Mouse (Mus musculus): ENCODE results near the gene Hils1. TPM values are rescaled to one million over a fixed set of nuclear protein-coding genes. Genes with fewer than 3 reads are reported as not detected.

Gene Hils1
- polyA plus RNA-seq, 1 experiment from 2014 or later = not detected

DNA sequence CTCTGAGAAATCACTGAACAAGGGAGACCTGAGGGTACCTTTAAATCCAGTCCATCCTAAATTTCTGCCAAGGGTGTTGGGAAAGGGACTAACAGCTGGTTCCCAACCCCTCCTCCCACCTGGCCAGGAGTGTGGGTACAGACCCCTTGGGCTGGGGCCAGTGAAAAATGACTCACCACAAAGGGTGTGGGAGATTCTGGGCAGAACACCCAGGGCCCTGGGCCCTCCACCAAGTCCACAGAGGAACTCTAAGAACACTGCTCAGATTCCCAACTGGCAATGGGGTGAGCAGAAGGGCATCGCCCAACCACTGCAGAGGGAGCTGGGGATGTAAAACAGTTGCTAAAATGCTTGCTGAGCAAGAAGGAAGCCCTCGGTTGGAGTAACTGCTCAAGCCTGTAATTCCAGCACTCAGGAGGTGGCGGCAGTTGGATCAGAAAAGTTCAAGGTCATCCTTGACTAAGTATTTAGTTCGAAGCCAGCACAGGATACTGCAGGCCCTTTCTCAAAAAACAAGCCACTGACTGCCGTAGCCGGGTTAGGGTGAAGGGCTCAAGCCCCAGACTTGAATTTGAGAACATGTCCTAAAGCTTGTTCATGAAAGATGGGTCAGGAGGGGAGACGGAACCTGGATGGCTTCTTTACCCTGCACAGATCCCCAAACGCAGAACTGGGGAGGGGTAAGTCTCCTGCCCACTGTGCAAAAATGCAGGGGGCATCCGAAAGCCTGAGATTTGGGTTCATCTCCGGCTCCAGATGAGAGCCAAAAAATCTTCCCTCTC lies 21.6 kb downstream of the Hils1 start:
- WGBS (ENCODE audit: insufficient replicate concordance) = 35% methylated on average over 10 of the region's 10 CpGs
- peak overlapping the region; percentile 84 for H3K4me3 ChIP-seq (ENCODE audit: low read depth, low read length)
- H3K4me1 ChIP-seq (ENCODE audit: control insufficient read depth, low read depth, low read length) = peaks cover 73% of the 10 kb centered on the region
- H3K4me2 ChIP-seq (ENCODE audit: low read depth, low read length) = peak overlapping the region; percentile 97
- ATAC-seq (ENCODE audit: low read depth) = no peak
- H3K9ac ChIP-seq (ENCODE audit: low read depth, low read length) = peak overlapping the region; percentile 87
- H3K27ac ChIP-seq (ENCODE audit: low read length) = peak overlapping the region; percentile 66
- H3K27me3 ChIP-seq (ENCODE audit: control insufficient read depth, insufficient read depth, low read depth, low read length) = no peaks in the 10 kb centered on the region
- no peaks in the 10 kb centered on the region for H3K36me3 ChIP-seq (ENCODE audit: control insufficient read depth, insufficient read depth)
- no peaks in the 10 kb centered on the region for H3K9me3 ChIP-seq (replicated peaks; ENCODE audit: control insufficient read depth, low read length)

DNA sequence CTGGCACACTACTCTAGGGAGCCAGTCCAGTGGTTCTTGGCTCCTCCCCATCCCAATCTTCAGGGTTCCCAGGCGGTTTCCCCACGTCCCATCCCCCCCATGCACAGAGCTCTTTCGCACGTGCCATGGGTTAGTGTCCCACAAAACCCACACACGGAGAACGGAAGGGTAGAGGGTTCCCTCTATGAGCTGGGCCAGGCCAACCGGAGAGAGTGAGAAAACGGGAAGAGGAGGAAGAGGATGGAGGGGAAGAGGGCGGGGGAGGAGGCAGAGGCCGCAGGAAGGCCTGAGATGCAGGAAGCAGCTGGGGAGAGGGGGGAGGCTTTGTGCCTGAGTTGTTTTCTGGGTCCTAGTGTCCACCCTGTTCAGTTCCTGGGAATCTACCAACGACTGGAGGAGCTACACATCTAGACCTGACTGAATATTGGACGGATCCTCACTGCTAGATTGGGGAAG lies 22.2 kb downstream of the Hils1 start:
- peak; percentile 46 for ATAC-seq (ENCODE audit: low read depth)
- Histone ChIP-seq H3K27me3 (ENCODE audit: control insufficient read depth, insufficient read depth, low read depth, low read length) (no peaks in the 10 kb centered on the region), H3K4me2 (ENCODE audit: low read depth, low read length) (peak overlapping the region; percentile 97), H3K4me1 (ENCODE audit: control insufficient read depth, low read depth, low read length) (peaks cover 74% of the 10 kb centered on the region), H3K9me3 (replicated peaks; ENCODE audit: control insufficient read depth, low read length) (no peaks in the 10 kb centered on the region), H3K4me3 (ENCODE audit: low read depth, low read length) (peak overlapping the region; percentile 84), H3K36me3 (ENCODE audit: control insufficient read depth, insufficient read depth) (no peaks in the 10 kb centered on the region), H3K9ac (ENCODE audit: low read depth, low read length) (peak overlapping the region; percentile 87), H3K27ac (ENCODE audit: low read length) (peak overlapping the region; percentile 66)
- WGBS (ENCODE audit: insufficient replicate concordance) = 0% methylated on average over 12 of the region's 12 CpGs

DNA sequence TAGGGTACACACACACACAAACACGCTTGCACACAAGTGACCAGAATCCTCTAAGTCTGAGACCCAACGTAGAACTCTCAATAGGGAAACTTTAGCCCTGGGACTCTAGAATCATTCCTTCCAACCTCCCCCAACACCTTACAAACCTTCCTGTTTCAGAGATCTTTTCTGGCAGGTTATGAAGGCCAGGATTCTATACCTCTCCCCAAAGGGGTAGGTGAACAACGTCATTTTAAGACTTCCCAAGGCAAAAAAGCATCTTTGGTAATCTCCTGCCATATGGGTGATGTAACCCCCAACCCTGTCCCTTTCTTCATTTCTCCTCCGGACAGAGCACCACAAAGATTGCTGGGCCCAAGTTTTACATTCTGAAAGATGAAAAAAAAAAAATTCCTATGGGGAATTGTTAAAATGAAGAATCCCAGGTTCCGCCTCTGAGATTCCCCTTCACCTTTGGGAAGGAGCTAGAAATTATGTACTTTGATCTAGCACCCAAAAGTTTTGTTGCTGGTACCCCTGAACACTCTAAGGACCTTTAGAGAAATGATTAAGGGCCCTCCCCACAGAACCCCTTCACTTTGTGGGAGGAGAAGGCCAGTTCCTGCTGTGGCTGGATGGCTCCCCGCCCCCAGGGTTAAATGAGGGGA lies 22.8 kb downstream of the Hils1 start:
- Histone ChIP-seq H3K36me3 (ENCODE audit: control insufficient read depth, insufficient read depth) (no peaks in the 10 kb centered on the region), H3K9me3 (replicated peaks; ENCODE audit: control insufficient read depth, low read length) (no peaks in the 10 kb centered on the region), H3K27ac (ENCODE audit: low read length) (peak overlapping the region; percentile 48), H3K4me1 (ENCODE audit: control insufficient read depth, low read depth, low read length) (peaks cover 74% of the 10 kb centered on the region), H3K4me2 (ENCODE audit: low read depth, low read length) (peak overlapping the region; percentile 97), H3K4me3 (ENCODE audit: low read depth, low read length) (peak overlapping the region; percentile 84), H3K27me3 (ENCODE audit: control insufficient read depth, insufficient read depth, low read depth, low read length) (no peaks in the 10 kb centered on the region), H3K9ac (ENCODE audit: low read depth, low read length) (peak overlapping the region; percentile 87)
- no peak for ATAC-seq (ENCODE audit: low read depth)
- 32% methylated on average over 6 of the region's 6 CpGs for WGBS (ENCODE audit: insufficient replicate concordance)

DNA sequence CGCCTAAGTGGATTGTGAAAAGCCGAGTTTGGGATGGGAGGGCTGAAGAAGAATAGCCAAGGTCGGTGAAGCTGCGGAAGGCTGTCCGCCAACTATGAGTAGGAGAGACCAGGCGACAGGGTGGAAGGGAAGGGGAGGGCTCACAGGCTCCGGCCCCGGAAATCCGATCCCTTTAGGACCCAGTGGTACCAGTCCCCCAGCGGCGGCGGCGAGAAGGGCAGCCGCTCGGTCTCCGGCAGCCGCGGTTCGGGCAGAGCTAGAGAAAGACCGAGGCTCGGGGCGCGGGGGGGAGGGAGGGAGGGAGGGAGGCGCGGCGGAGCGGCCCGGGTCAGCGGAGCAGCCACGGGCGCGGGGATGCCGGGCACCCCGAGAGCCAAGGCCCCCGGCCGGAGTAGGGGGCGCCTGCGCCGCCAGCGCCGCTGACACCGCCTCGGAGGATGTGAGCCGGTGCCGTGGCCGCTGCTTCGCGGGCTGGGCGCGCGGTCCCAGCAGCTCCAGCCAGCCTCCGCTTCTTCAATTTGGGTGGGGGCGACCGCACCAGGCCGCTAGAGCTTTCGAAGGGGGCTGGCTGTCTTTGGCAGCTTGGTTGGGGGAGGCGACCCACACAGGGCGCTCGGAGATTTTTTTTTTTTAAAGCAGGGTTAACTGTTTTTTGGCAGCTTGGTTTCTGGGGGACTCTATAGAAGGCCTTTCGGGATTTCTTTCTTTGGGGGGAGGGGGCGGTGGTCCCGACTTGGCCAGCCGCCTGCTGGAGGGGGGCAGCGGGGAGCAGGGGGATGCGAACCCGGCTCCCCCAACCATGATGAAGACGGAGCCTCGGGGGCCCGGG lies 23.6 kb downstream of the Hils1 start, which contains the start of gene Ppp1r9b:
Gene Ppp1r9b, plus strand, starts transcription at position 287 of the 829 bp plus-strand sequence.
- Histone ChIP-seq H3K9me3 (replicated peaks; ENCODE audit: control insufficient read depth, low read length) (no peaks in the 10 kb centered on the region), H3K4me2 (ENCODE audit: low read depth, low read length) (peak within 1 kb of the TSS; percentile 97), H3K9ac (ENCODE audit: low read depth, low read length) (peak within 1 kb of the TSS; percentile 87), H3K27me3 (ENCODE audit: control insufficient read depth, insufficient read depth, low read depth, low read length) (no peaks in the 10 kb centered on the region), H3K4me3 (ENCODE audit: low read depth, low read length) (peak within 1 kb of the TSS; percentile 84), H3K4me1 (ENCODE audit: control insufficient read depth, low read depth, low read length) (peaks cover 78% of the 10 kb centered on the region), H3K27ac (ENCODE audit: low read length) (peak within 1 kb of the TSS; percentile 77), H3K36me3 (ENCODE audit: control insufficient read depth, insufficient read depth) (no peaks in the 10 kb centered on the region)
- under 1% methylated on average over 49 of the region's 69 CpGs for WGBS (ENCODE audit: insufficient replicate concordance)
- ATAC-seq (ENCODE audit: low read depth) = peak; percentile 83

DNA sequence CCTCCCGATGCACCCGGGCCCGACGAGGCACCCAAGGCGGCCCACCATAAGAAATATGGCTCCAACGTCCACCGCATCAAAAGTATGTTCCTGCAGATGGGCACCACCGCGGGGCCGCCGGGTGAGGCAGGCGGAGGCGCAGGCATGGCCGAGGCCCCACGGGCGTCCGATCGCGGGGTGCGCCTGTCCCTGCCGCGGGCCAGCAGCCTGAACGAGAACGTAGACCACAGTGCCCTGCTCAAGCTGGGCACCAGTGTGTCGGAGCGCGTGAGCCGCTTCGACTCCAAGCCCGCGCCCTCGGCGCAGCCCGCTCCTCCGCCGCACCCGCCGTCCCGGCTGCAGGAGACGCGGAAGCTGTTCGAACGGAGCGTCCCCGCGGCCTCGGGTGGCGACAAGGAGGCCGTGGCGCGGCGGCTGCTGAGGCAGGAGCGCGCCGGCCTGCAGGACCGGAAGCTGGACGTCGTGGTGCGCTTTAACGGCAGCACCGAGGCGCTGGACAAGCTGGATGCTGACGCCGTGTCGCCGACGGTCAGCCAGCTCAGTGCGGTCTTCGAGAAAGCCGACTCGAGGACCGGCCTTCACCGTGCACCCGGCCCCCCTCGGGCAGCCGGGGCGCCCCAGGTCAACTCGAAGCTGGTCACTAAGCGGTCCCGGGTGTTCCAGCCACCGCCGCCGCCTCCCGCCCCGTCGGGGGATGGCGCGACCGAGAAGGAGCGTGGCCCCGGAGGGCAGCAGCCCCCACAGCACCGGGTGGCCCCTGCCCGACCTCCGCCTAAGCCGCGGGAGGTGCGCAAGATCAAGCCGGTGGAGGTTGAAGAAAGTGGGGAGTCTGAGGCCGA lies 24.5 kb downstream of the Hils1 start:
- peaks cover 87% of the 10 kb centered on the region for H3K4me1 ChIP-seq (ENCODE audit: control insufficient read depth, low read depth, low read length)
- WGBS (ENCODE audit: insufficient replicate concordance) = under 1% methylated on average over 91 of the region's 99 CpGs
- peak; percentile 15 for ATAC-seq (ENCODE audit: low read depth)
- peak overlapping the region; percentile 87 for H3K9ac ChIP-seq (ENCODE audit: low read depth, low read length)
- no peaks in the 10 kb centered on the region; the same call in 1 of the 2 replicates for H3K36me3 ChIP-seq (ENCODE audit: control insufficient read depth, insufficient read depth)
- H3K4me3 ChIP-seq (ENCODE audit: low read depth, low read length) = peak overlapping the region; percentile 84
- no peaks in the 10 kb centered on the region for H3K27me3 ChIP-seq (ENCODE audit: control insufficient read depth, insufficient read depth, low read depth, low read length)
- H3K4me2 ChIP-seq (ENCODE audit: low read depth, low read length) = peak overlapping the region; percentile 97
- no peaks in the 10 kb centered on the region for H3K9me3 ChIP-seq (replicated peaks; ENCODE audit: control insufficient read depth, low read length)
- peak overlapping the region; percentile 77 for H3K27ac ChIP-seq (ENCODE audit: low read length)

DNA sequence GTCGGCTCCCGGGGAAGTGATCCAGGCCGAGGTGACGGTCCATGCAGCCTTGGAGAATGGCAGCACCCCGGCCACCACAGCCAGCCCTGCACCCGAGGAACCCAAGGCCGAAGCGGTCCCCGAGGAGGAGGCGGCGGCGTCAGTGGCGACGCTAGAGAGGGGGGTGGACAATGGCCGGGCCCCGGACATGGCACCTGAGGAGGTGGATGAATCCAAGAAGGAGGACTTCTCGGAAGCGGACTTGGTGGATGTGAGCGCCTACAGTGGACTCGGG lies 25.0 kb downstream of the Hils1 start:
- 2% methylated on average over 20 of the region's 20 CpGs for WGBS (ENCODE audit: insufficient replicate concordance)
- H3K9ac ChIP-seq (ENCODE audit: low read depth, low read length) = peak overlapping the region; percentile 87

DNA sequence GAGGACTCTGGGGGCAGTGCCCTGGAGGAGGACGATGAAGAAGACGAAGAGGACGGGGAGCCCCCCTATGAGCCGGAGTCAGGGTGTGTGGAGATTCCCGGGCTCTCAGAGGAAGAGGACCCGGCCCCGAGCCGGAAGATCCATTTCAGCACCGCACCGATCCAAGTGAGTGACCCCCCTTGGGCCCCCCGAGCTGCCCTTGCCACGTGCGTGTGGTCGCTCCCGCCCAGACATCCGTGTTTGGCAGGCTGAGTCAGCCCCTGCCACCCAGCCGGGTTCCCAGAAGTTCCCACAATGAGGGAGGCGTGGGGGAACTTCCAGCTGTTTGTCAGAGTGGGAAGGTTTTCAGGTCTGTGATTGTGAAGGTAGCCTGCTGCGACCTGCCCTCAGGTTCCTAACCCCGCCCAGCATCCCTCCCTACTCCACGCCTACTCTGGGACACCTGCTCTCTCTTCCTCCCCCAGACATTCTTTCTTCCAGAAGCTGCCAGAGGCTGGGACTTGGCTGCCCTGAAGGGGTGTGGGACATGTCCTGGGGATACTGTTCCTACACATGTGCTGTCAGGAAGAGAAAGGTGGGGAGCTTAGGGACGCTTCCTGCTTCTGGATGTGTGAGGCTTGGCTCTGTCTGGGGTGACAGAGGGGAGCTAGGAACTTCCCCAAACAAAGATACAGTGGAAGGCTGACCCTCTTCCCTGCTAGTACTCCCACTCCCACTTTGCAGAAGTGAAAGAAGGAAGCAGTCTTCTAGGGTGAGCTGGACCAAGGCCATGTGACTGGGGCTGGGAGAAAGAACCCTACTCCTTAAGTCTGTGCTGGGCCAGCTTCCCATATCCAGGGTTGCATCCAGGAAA lies 25.6 kb downstream of the Hils1 start:
- peak overlapping the region; percentile 84 for H3K4me3 ChIP-seq (ENCODE audit: low read depth, low read length)
- peak overlapping the region; percentile 87 for H3K9ac ChIP-seq (ENCODE audit: low read depth, low read length)
- H3K27ac ChIP-seq (ENCODE audit: low read length) = peak overlapping the region; percentile 77
- 3% methylated on average over 22 of the region's 22 CpGs for WGBS (ENCODE audit: insufficient replicate concordance)
- H3K4me1 ChIP-seq (ENCODE audit: control insufficient read depth, low read depth, low read length) = peaks cover 88% of the 10 kb centered on the region
- H3K4me2 ChIP-seq (ENCODE audit: low read depth, low read length) = peak overlapping the region; percentile 97
- no peaks in the 10 kb centered on the region; the same call in 1 of the 2 replicates for H3K36me3 ChIP-seq (ENCODE audit: control insufficient read depth, insufficient read depth)
- H3K27me3 ChIP-seq (ENCODE audit: control insufficient read depth, insufficient read depth, low read depth, low read length) = no peaks in the 10 kb centered on the region
- ATAC-seq (ENCODE audit: low read depth) = no peak; the same call in 1 of the 2 replicates
- no peaks in the 10 kb centered on the region for H3K9me3 ChIP-seq (replicated peaks; ENCODE audit: control insufficient read depth, low read length)

More for the DNA sequence above, 25.0 kb downstream of the Hils1 start:
- peak overlapping the region; percentile 84 for H3K4me3 ChIP-seq (ENCODE audit: low read depth, low read length)
- H3K27me3 ChIP-seq (ENCODE audit: control insufficient read depth, insufficient read depth, low read depth, low read length) = no peaks in the 10 kb centered on the region
- no peaks in the 10 kb centered on the region for H3K9me3 ChIP-seq (replicated peaks; ENCODE audit: control insufficient read depth, low read length)
- H3K27ac ChIP-seq (ENCODE audit: low read length) = peak overlapping the region; percentile 77
- H3K4me2 ChIP-seq (ENCODE audit: low read depth, low read length) = peak overlapping the region; percentile 97
- no peaks in the 10 kb centered on the region; the same call in 1 of the 2 replicates for H3K36me3 ChIP-seq (ENCODE audit: control insufficient read depth, insufficient read depth)
- no peak for ATAC-seq (ENCODE audit: low read depth)
- peaks cover 88% of the 10 kb centered on the region for H3K4me1 ChIP-seq (ENCODE audit: control insufficient read depth, low read depth, low read length)
